Mouse (Mus musculus) thymus, postnatal 14 days (tissue): ENCODE results near the gene Ctdspl2.

Source experiments
- DNase-seq: peaks from one replicate; pipeline ENCODE4 v3.0.0; 2021

Gene Ctdspl2

DNA sequence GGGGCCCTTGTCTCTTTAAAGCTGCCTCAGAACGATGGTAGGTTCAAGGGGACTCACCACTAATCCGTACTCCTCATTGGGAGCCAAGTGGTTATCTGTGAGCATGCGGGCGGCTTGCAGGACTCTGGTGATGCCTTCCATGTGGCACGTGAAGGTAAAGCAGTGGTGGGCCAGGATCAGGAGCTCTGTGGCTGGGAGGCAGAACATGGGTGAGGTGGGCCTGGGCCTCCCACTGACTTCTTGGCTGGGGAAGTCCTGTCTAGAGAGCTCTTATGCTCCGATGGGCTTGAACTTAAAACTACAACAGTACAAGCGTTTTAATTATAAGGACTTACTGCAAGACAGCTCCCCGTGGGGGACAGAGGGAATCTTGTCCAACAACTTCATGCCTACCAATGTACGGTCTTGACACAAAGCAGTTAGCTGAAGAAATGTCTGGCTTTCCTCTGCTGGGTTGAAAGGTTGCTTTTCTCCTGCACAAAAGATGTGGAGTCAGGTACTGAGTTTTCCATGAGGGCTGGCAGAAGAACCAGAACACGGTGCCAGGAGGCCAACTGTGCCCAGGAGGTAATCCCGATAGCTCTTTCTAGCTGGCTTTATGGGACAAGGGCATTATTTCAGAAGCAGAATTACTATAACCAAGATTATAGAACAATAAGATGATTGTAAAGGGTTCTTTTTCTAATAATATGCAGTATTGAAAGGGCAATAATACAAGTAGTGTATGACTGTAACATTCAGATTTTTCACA, 103.7 kb downstream of the Ctdspl2 start:
- no peak for DNase-seq
